9 mouse cellular contexts compared by ENCODE assay signal in genomic region chr12:25033662-25034337, GRCm38 (mm10). TPM values are rescaled to one million over a fixed set of nuclear protein-coding genes. Genes with fewer than 3 reads are reported as not detected.
DNase-seq lines count a peak whose midpoint lies in the region.
"Had no signal": no experiment of that assay in that cellular context is flagged by ENCODE, and none has a peak within 500 bp of the region (broad histone marks: within the 10 kb centered on the region; RNA-seq: fewer than 3 reads in every experiment).

No protein-coding gene starts in this region.

- DNase-seq in embryo, embryonic 10 days (ENCODE audit: low spot score): peak; percentile 72
- no peak for DNase-seq in embryo, embryonic 9.5 days (ENCODE audit: extremely low spot score)
- peak; percentile 64 to 72 for DNase-seq in right cerebral cortex, postnatal 10 days (ENCODE audit: low spot score in 2 of 2)
- DNase-seq in right cerebral cortex, postnatal 25 days: no peak
- DNase-seq in layer of hippocampus, adult 8-10 months (ENCODE audit: low spot score in 2 of 2): peak; percentile 46 to 56
- no peak for DNase-seq in urinary bladder, postnatal 36 days (ENCODE audit: low spot score in 2 of 2)
- DNase-seq in gastrocnemius, postnatal 14 days: no peak
- no peak for DNase-seq in urinary bladder, postnatal 4 days (ENCODE audit: low spot score in 2 of 2)
- DNase-seq: gastrocnemius, postnatal 25 days had no signal

- intact Hi-C loops in gastrocnemius, postnatal 14 days (cut with DNase I; ENCODE audit: low total_unique reads): no loop called here

RNA-seq across cellular contexts. Expression of gene Kidins220, which starts 59.1 kb away (rescaled TPM):
- total RNA-seq in layer of hippocampus, adult 8-10 months (2022): 100 to 1,000 TPM; 331 to 351 (median 339) TPM
- total RNA-seq in gastrocnemius, postnatal 14 days (2021): 10 to 100 TPM; 31.9 to 35.8 TPM

Comparison
In these comparisons a context has a peak if more than half of its experiments do, and no peak if none do; other contexts are left out.
1. DNase-seq: peak in embryo, embryonic 10 days (single experiment), right cerebral cortex, postnatal 10 days (2 of 2) and layer of hippocampus, adult 8-10 months (2 of 2); none in embryo, embryonic 9.5 days (single experiment), right cerebral cortex, postnatal 25 days (single experiment), urinary bladder, postnatal 36 days (0 of 2), gastrocnemius, postnatal 14 days (single experiment) and urinary bladder, postnatal 4 days (0 of 2).
2. RNA of gene Kidins220, which starts 59.1 kb away (total RNA-seq): 331 to 351 TPM in layer of hippocampus, adult 8-10 months; 31.9 to 35.8 TPM in gastrocnemius, postnatal 14 days; every median in the first group is over 4 times any median in the second.